Mouse (Mus musculus) midbrain, embryonic 11.5 days (tissue): ENCODE results near the gene Cpn2. TPM values are rescaled to one million over a fixed set of nuclear protein-coding genes. Genes with fewer than 3 reads are reported as not detected.
A peak's percentile ranks its signal among the peaks of the same experiment; 100 is the strongest.

Source experiments
- ATAC-seq: fragments of 200-750 bp; cut with Nextera tagmentation; 2 replicates; pipeline ENCODE4 v1.8.0; 2017; ENCODE audit warnings: moderate TSS enrichment, moderate library complexity; ENCODE audit not compliant: low FRiP score
- DNase-seq: peaks from one replicate; pipeline ENCODE4 v3.0.0; 2015; ENCODE audit warnings: low spot score; ENCODE audit errors: missing footprints
- H3K27ac ChIP-seq: fragments of 300-500 bp; sonication (generic); 2 replicates; pipeline ENCODE4 v1.5.1; 2014; ENCODE audit warnings: low read depth, low read length
- H3K27me3 ChIP-seq: fragments of 300-500 bp; sonication (generic); 2 replicates; pipeline ENCODE4 v1.6.1; 2014; ENCODE audit warnings: mild to moderate bottlenecking, low read length, moderate library complexity, mixed read lengths; ENCODE audit not compliant: control insufficient read depth, insufficient read depth
- H3K36me3 ChIP-seq: fragments of 300-500 bp; sonication (generic); 2 replicates; pipeline ENCODE4 v1.6.1; 2014; ENCODE audit warnings: mild to moderate bottlenecking, low read length, moderate library complexity, mixed read lengths; ENCODE audit not compliant: control insufficient read depth, insufficient read depth
- H3K4me1 ChIP-seq: fragments of 300-500 bp; sonication (generic); 2 replicates; pipeline ENCODE4 v1.6.1; 2014; ENCODE audit warnings: low read length; ENCODE audit not compliant: control insufficient read depth, insufficient read depth
- H3K4me2 ChIP-seq: fragments of 300-500 bp; sonication (generic); 2 replicates; pipeline ENCODE4 v1.6.1; 2014; ENCODE audit warnings: mild to moderate bottlenecking, moderate library complexity
- H3K4me3 ChIP-seq: fragments of 300-500 bp; sonication (generic); 2 replicates; pipeline ENCODE4 v1.5.1; 2014; ENCODE audit warnings: low read depth, low read length
- H3K9ac ChIP-seq: fragments of 300-500 bp; sonication (generic); 2 replicates; pipeline ENCODE4 v1.6.1; 2014; ENCODE audit warnings: low read length
- H3K9me3 ChIP-seq: fragments of 300-500 bp; sonication (generic); 2 replicates; pipeline ENCODE4 v1.6.1; 2016; ENCODE audit warnings: low read length; ENCODE audit not compliant: control insufficient read depth
- WGBS: fragments of 180-500 bp; shearing (Covaris S2); extraction: QIAGEN DNeasy Blood & Tissue Kit; methylation state at CpG from one replicate; pipeline ENCODE4 v1.1.7; 2014; 5-methylcytosine and 5-hydroxymethylcytosine counted together
- polyA plus RNA-seq: library from polyadenylated mRNA; unstranded; fragments of >200 nt; fragmentation: Nextera tagmentation; extraction: Ambion mirVana; gene quantifications from 2 replicates; pipeline ENCODE4 v1.2.1, GENCODE M21; 2014

Gene Cpn2
- polyA plus RNA-seq, 1 experiment from 2014 or later, result not detected

- no peak overlapping the region for H3K4me3 ChIP-seq
- DNase-seq (peak; percentile 95), ATAC-seq (peak; percentile 72)
- H3K9me3 ChIP-seq, result no peaks in the 10 kb centered on the region
- no peaks in the 10 kb centered on the region for H3K36me3 ChIP-seq
- peak overlapping the region; percentile 36 for H3K4me2 ChIP-seq
- H3K27ac ChIP-seq, result no peak overlapping the region
- H3K27me3 ChIP-seq, result peaks cover 27% of the 10 kb centered on the region
- peak overlapping the region; percentile 22; the same call in 1 of the 2 replicates for H3K9ac ChIP-seq
- WGBS, result 2% methylated on average over 15 of the region's 15 CpGs
- peaks cover 8% of the 10 kb centered on the region for H3K4me1 ChIP-seq
Observed at GRCm38 (mm10) chr16:30283743-30284337, 16.5 kb upstream of the Cpn2 start.

GRCm38 (mm10) chr16:30282844-30283495 lies 15.7 kb upstream of the Cpn2 start, which contains the start of gene Lrrc15:
TSS of gene Lrrc15 (minus strand) at chr16:30283256.
- Histone ChIP-seq H3K27me3 (peaks cover 27% of the 10 kb centered on the region), H3K4me3 (peak within 1 kb of the TSS; percentile 9; the same call in 1 of the 2 replicates), H3K27ac (no peak within 1 kb of the TSS), H3K4me1 (peaks cover 8% of the 10 kb centered on the region), H3K9ac (peak within 1 kb of the TSS; percentile 41; the same call in 1 of the 2 replicates), H3K9me3 (no peaks in the 10 kb centered on the region), H3K4me2 (peak within 1 kb of the TSS; percentile 43), H3K36me3 (no peaks in the 10 kb centered on the region)
- WGBS, result 7% methylated on average over 34 of the region's 34 CpGs
- ATAC-seq (peak; percentile 60), DNase-seq (peak; percentile 93)

GRCm38 (mm10) chr16:30280676-30281297 lies 13.5 kb upstream of the Cpn2 start:
- H3K27ac ChIP-seq, result no peak overlapping the region
- ATAC-seq, result no peak
- no peak overlapping the region for H3K4me2 ChIP-seq
- H3K9me3 ChIP-seq, result no peaks in the 10 kb centered on the region
- H3K36me3 ChIP-seq, result no peaks in the 10 kb centered on the region
- WGBS, result 5% methylated on average over 4 of the region's 4 CpGs
- peaks cover 27% of the 10 kb centered on the region for H3K27me3 ChIP-seq
- peaks cover 8% of the 10 kb centered on the region for H3K4me1 ChIP-seq
- no peak overlapping the region for H3K9ac ChIP-seq
- no peak for DNase-seq
- no peak overlapping the region for H3K4me3 ChIP-seq

GRCm38 (mm10) chr16:30278406-30278805 lies 11.1 kb upstream of the Cpn2 start:
- H3K9me3 ChIP-seq, result no peaks in the 10 kb centered on the region
- no peak overlapping the region for H3K9ac ChIP-seq
- H3K4me3 ChIP-seq, result no peak overlapping the region
- no peak for DNase-seq
- WGBS, result 85% methylated on average over 11 of the region's 11 CpGs
- H3K4me2 ChIP-seq, result no peak overlapping the region
- H3K27ac ChIP-seq, result no peak overlapping the region
- H3K36me3 ChIP-seq, result no peaks in the 10 kb centered on the region
- no peak for ATAC-seq
- peaks cover 19% of the 10 kb centered on the region for H3K27me3 ChIP-seq
- H3K4me1 ChIP-seq, result peaks cover 6% of the 10 kb centered on the region; the same call in 1 of the 2 replicates

GRCm38 (mm10) chr16:30275558-30276340 lies 8.4 kb upstream of the Cpn2 start:
- no peak for DNase-seq
- Histone ChIP-seq H3K36me3 (no peaks in the 10 kb centered on the region), H3K4me2 (no peak overlapping the region), H3K9me3 (no peaks in the 10 kb centered on the region), H3K4me3 (no peak overlapping the region), H3K27ac (no peak overlapping the region), H3K27me3 (no peaks in the 10 kb centered on the region), H3K4me1 (no peaks in the 10 kb centered on the region), H3K9ac (no peak overlapping the region)
- 84% methylated on average over 15 of the region's 15 CpGs for WGBS
- ATAC-seq, result no peak

GRCm38 (mm10) chr16:30273065-30273464 lies 5.8 kb upstream of the Cpn2 start:
- no peak overlapping the region for H3K9ac ChIP-seq
- no peaks in the 10 kb centered on the region for H3K9me3 ChIP-seq
- no peaks in the 10 kb centered on the region for H3K27me3 ChIP-seq
- H3K36me3 ChIP-seq, result no peaks in the 10 kb centered on the region
- no peaks in the 10 kb centered on the region for H3K4me1 ChIP-seq
- H3K4me3 ChIP-seq, result no peak overlapping the region
- no peak overlapping the region for H3K27ac ChIP-seq
- DNase-seq, result no peak
- WGBS, result 93% methylated on average over 8 of the region's 8 CpGs
- no peak overlapping the region for H3K4me2 ChIP-seq
- no peak for ATAC-seq

GRCm38 (mm10) chr16:30271941-30272595 lies 4.8 kb upstream of the Cpn2 start:
- H3K36me3 ChIP-seq, result no peaks in the 10 kb centered on the region
- ATAC-seq, result no peak
- WGBS, result 77% methylated on average over 6 of the region's 6 CpGs
- no peak overlapping the region for H3K9ac ChIP-seq
- DNase-seq, result no peak
- no peaks in the 10 kb centered on the region for H3K9me3 ChIP-seq
- no peaks in the 10 kb centered on the region for H3K4me1 ChIP-seq
- H3K27ac ChIP-seq, result no peak overlapping the region
- no peak overlapping the region for H3K4me3 ChIP-seq
- H3K27me3 ChIP-seq, result no peaks in the 10 kb centered on the region
- no peak overlapping the region for H3K4me2 ChIP-seq

GRCm38 (mm10) chr16:30271223-30271761 lies 4.0 kb upstream of the Cpn2 start:
- DNase-seq, result no peak

More at GRCm38 (mm10) chr16:30271223-30271761, 4.0 kb upstream of the Cpn2 start:
- no peaks in the 10 kb centered on the region for H3K36me3 ChIP-seq
- ATAC-seq, result no peak
- H3K27ac ChIP-seq, result no peak overlapping the region
- H3K4me2 ChIP-seq, result no peak overlapping the region
- no peaks in the 10 kb centered on the region for H3K27me3 ChIP-seq
- no peaks in the 10 kb centered on the region for H3K4me1 ChIP-seq
- 73% methylated on average over 8 of the region's 8 CpGs for WGBS
- H3K9me3 ChIP-seq, result no peaks in the 10 kb centered on the region
- H3K9ac ChIP-seq, result no peak overlapping the region
- no peak overlapping the region for H3K4me3 ChIP-seq
